Comparison of ENCODE assay signal across 8 mouse cellular contexts in genomic region chr1:88756658-88757057, GRCm38 (mm10). TPM values are rescaled to one million over a fixed set of nuclear protein-coding genes. Genes with fewer than 3 reads are reported as not detected.
DNase-seq lines count a peak whose midpoint lies in the region; ATAC-seq and TF ChIP-seq lines count a peak whose summit lies in the region.

No protein-coding gene starts in this region.

- peak; percentile 65 for ATAC-seq in common myeloid progenitor, adult 5-6 weeks (replicated peaks; ENCODE audit: low read depth, poor library complexity, severe bottlenecking)
- ATAC-seq in limb, embryonic 15.5 days (ENCODE audit: insufficient number of reproducible peaks, low FRiP score, low TSS enrichment, low read depth) = no peak
- ATAC-seq in neural tube, embryonic 13.5 days (ENCODE audit: low read depth) = 0 out of 2 replicates have a peak, but pooled peaks have one; percentile 22
- ATAC-seq in activated CD4-positive, CD25-positive, alpha-beta regulatory T cell, adult 4 months = no peak

- TF ChIP-seq POLR2A in thymus, adult 2 months (IDR thresholded peaks at IDR 0.05; ENCODE audit: control insufficient read depth, extremely low read depth, insufficient read depth, low read length, poor library complexity) = no peak
- no peak for TF ChIP-seq POLR2A in kidney, adult 2 months (IDR thresholded peaks at IDR 0.05; ENCODE audit: low read depth, low read length)

- H3K27me3 ChIP-seq in thymus, adult 2 months (ENCODE audit: control insufficient read depth, insufficient read depth, low read length) = no peaks in the 10 kb centered on the region
- H3K27me3 ChIP-seq in kidney, adult 2 months (replicated peaks; ENCODE audit: control insufficient read depth, insufficient read depth, low read length) = no peaks in the 10 kb centered on the region
- H3K27me3 ChIP-seq in limb, embryonic 15.5 days = no peaks in the 10 kb centered on the region
- H3K27me3 ChIP-seq in neural tube, embryonic 13.5 days = no peaks in the 10 kb centered on the region

- no peak overlapping the region for H3K9ac ChIP-seq in limb, embryonic 15.5 days
- no peak overlapping the region for H3K9ac ChIP-seq in neural tube, embryonic 13.5 days

- peak; percentile 28 for DNase-seq in thymus, adult 2 months
- DNase-seq in thymus, adult 18-20 months = no peak
- DNase-seq in gastrocnemius, postnatal 10 days = peak; percentile 58
- DNase-seq in kidney, adult 2 months = peak; percentile 46

- H3K9me3 ChIP-seq in limb, embryonic 15.5 days = no peaks in the 10 kb centered on the region
- no peaks in the 10 kb centered on the region for H3K9me3 ChIP-seq in neural tube, embryonic 13.5 days

- H3K4me1 ChIP-seq in thymus, adult 2 months (replicated peaks; ENCODE audit: control insufficient read depth, insufficient read depth, low read length) = no peaks in the 10 kb centered on the region
- 0 out of 2 replicates have a peak, but pooled peaks cover 2% of the 10 kb centered on the region for H3K4me1 ChIP-seq in kidney, adult 2 months (ENCODE audit: control insufficient read depth, insufficient read depth, low read length)
- peaks cover 13% of the 10 kb centered on the region for H3K4me1 ChIP-seq in limb, embryonic 15.5 days
- peaks cover 36% of the 10 kb centered on the region for H3K4me1 ChIP-seq in neural tube, embryonic 13.5 days (replicated peaks)

- peak; percentile 71; the same call in 1 of the 2 replicates for TF ChIP-seq CTCF in thymus, adult 2 months (IDR thresholded peaks at IDR 0.05; ENCODE audit: borderline replicate concordance, control insufficient read depth, extremely low read depth, insufficient read depth, low read length, poor library complexity)
- peak; percentile 54 for TF ChIP-seq CTCF in kidney, adult 2 months (conservative IDR thresholded peaks at IDR 0.05; ENCODE audit: insufficient read depth, insufficient read length, low read depth, low read length)

- no peaks in the 10 kb centered on the region for H3K36me3 ChIP-seq in thymus, adult 2 months (ENCODE audit: control insufficient read depth, insufficient read depth, low read length)
- H3K36me3 ChIP-seq in kidney, adult 2 months (ENCODE audit: control insufficient read depth, insufficient read depth, low read length) = no peaks in the 10 kb centered on the region
- no peaks in the 10 kb centered on the region for H3K36me3 ChIP-seq in limb, embryonic 15.5 days
- H3K36me3 ChIP-seq in neural tube, embryonic 13.5 days = no peaks in the 10 kb centered on the region

- H3K4me2 ChIP-seq in limb, embryonic 15.5 days = no peak overlapping the region
- no peak overlapping the region for H3K4me2 ChIP-seq in neural tube, embryonic 13.5 days

- H3K4me3 ChIP-seq in thymus, adult 2 months (ENCODE audit: control insufficient read depth, insufficient read depth, low read length) = no peak overlapping the region
- no peak overlapping the region for H3K4me3 ChIP-seq in kidney, adult 2 months (ENCODE audit: insufficient read depth, low read depth, low read length)
- H3K4me3 ChIP-seq in limb, embryonic 15.5 days = no peak overlapping the region
- no peak overlapping the region for H3K4me3 ChIP-seq in neural tube, embryonic 13.5 days

- 70% methylated on average over 7 of the region's 7 CpGs for WGBS in thymus, adult 2 months
- 77% methylated on average over 7 of the region's 7 CpGs for WGBS in kidney, adult 2 months
- WGBS in limb, embryonic 15.5 days = 76% methylated on average over 7 of the region's 7 CpGs
- 64% methylated on average over 7 of the region's 7 CpGs for WGBS in neural tube, embryonic 13.5 days

- no peak overlapping the region for H3K27ac ChIP-seq in thymus, adult 2 months (ENCODE audit: control insufficient read depth, insufficient read depth, low read length)
- no peak overlapping the region for H3K27ac ChIP-seq in kidney, adult 2 months (ENCODE audit: insufficient read depth, low read depth, low read length)
- 0 out of 2 replicates have a peak overlapping the region, but pooled peaks have one; percentile 24 for H3K27ac ChIP-seq in limb, embryonic 15.5 days
- peak overlapping the region; percentile 70 for H3K27ac ChIP-seq in neural tube, embryonic 13.5 days (replicated peaks)

RNA-seq across cellular contexts. Expression of gene Arl4c, which starts 54.6 kb away (rescaled TPM):
- polyA plus RNA-seq in thymus, adult 2 months (2012; rRNA removed) = 71.3 and 98.8 TPM in 2 replicates
- 11.2 and 15.3 TPM in 2 replicates for total RNA-seq in common myeloid progenitor, adult 5-6 weeks (2017)
- 1 to 10 TPM; 4.4 to 6.3 TPM for total RNA-seq in gastrocnemius, postnatal 10 days (2021)
- polyA plus RNA-seq in kidney, adult 2 months (2012; rRNA removed) = 3.9 and 6.1 TPM in 2 replicates
- polyA plus RNA-seq in limb, embryonic 15.5 days (2015; fragmentation: Nextera tagmentation; extraction: Ambion mirVana) = 5.9 and 7.8 TPM in 2 replicates
- 38.3 and 39.2 TPM in 2 replicates for polyA plus RNA-seq in neural tube, embryonic 13.5 days (2015; fragmentation: Nextera tagmentation; extraction: Ambion mirVana)
- polyA plus RNA-seq in activated CD4-positive, CD25-positive, alpha-beta regulatory T cell, adult 4 months (2017; shearing (Covaris generic)) = 10 to 100 TPM; 17.3 to 19.6 TPM

Comparison
In these comparisons a context has a peak if more than half of its experiments do, and no peak if none do; other contexts are left out.
1. DNase-seq: peak in thymus, adult 2 months (single experiment), gastrocnemius, postnatal 10 days (single experiment) and kidney, adult 2 months (single experiment); none in thymus, adult 18-20 months (0 of 2).
2. H3K27ac ChIP-seq: peak in limb, embryonic 15.5 days (single experiment) and neural tube, embryonic 13.5 days (single experiment); none in thymus, adult 2 months (single experiment) and kidney, adult 2 months (single experiment).
3. ATAC-seq: peak in common myeloid progenitor, adult 5-6 weeks (single experiment) and neural tube, embryonic 13.5 days (single experiment); none in limb, embryonic 15.5 days (single experiment) and activated CD4-positive, CD25-positive, alpha-beta regulatory T cell, adult 4 months (single experiment).